Mouse (Mus musculus) ovary, adult 18-20 months (tissue): ENCODE results near the gene Nfrkb.
A peak's percentile ranks its signal among the peaks of the same experiment; 100 is the strongest.

ENCODE experiments used
- DNase-seq: peaks from one replicate; pipeline ENCODE4 v3.0.0; 2022; ENCODE audit warnings: low spot score, mixed read lengths

Gene Nfrkb

DNA sequence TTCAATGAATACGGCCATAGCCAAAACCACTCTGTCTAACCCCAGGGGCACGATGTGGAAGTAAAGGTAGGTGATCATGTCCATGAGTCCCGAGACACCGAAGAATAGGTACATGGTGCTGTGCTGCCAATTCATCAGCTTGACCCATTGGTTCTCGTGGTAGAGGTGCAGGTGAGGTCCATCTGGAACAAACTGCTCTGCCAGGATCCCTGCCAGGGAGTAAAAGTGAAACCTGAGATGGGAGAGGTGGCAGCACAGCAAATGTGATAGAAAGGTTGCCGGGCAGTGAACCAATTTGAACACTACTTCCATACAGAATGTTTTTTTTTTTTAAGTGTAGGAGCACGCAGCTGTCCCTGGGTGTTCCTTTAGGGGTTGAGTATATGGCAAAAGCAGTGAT, 43.0 kb downstream of the Nfrkb start:
- DNase-seq: no peak

DNA sequence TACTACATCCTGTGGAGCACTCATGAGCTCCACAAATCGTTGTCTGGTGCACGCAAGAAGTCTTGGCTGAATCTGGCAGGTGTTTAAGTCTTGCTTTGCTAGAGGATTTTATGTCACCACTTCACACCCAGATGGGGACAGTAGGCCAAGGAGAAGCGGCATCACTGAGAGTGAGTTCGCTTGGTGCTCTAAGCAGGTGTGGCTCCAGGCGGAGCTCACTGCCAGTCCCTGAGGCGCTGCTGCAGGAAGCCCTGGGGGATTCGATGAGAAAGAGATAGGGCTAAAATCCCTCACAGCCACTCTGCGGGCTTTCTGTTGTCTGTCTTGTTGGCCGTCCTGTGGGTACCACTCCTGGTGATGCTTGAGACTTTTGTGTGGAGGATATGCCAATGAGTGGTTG, 44.0 kb downstream of the Nfrkb start:
- DNase-seq: no peak

DNA sequence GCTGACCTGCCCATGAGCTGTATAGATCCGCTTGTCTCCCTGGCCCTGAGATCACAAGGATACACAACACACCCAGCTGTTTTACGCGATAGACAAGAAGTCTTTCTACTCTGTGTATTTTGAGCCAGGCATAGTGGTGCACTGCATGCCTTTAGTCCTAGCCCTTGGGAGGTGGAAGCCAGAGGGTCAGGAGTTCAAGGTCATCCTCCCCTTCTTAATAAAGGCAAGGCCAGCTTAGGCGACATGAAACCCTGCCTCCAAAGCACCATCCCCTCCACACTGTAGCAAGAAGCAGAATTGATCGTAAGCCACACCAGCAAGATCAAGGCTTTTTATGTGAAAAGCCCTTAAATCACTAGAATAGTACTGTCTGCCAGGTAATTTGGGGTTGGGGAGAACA, 45.8 kb downstream of the Nfrkb start:
- DNase-seq: no peak

DNA sequence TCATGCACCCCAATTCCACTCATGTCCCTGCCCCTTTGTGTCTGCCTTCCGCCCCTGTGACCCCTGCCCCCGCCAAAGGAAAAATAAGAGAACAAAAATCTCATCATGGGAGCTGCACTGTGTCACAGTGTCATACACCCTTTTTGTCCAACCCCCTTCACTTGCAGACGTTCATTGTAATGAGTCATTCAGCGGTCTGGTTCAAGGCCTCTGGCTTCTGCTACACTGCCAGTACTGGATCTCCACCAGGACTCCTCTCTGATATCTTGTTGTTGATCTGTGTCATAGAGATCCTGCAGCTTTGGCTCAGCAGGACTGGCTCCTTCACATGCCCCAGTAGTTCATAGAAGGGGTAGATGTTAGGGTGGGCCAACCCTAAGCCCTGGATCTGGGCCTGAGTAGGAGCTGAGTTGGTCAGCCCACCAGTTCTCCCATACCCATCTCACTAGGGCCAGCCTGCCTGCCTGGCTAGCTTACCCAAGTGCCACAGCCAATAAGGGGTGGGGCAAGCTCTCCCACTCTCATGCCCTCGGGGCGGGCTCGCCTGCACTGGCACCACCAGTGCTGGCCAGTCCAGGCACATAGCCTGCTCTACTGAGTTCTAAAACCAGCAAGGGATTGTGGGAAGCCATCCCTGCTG, 46.5 kb downstream of the Nfrkb start:
- peak; percentile 46 for DNase-seq

DNA sequence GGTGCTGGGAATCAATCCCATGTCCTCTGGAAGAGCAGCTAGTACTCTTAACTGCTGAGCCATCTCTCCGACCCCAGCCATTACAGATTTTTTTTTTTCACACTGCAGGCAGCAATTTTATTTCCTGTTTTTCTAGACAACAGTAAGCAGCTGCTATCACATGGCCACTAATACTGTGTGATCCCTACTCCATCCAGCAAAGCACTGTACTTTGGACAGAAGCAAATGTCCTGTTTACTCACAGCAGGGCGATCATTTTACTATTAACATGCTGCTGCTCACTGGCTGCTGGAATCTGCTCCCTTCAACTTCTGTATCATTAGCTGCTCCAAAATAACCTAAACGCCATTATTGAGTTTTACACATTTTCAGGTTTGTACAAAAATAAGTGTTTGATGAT, 47.4 kb downstream of the Nfrkb start:
- no peak for DNase-seq

DNA sequence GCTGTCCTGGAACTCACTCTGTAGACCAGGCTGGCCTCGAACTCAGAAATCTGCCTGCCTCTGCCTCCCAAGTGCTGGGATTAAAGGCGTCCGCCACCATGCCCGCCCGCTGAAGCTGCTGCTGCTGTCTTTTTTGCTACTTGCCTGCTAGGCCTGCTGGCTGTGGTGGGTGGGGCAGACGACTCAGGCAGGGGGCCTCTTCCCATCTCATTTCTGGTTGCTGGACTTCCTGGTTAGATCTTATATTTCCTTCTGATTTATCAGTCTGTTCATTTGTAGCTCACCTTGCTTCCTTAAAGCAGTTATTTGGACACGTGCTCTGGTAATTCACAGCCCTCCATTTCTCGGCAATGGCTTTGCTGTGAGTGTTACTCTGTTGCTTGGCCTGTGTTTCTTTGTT, 49.4 kb downstream of the Nfrkb start:
- no peak for DNase-seq

DNA sequence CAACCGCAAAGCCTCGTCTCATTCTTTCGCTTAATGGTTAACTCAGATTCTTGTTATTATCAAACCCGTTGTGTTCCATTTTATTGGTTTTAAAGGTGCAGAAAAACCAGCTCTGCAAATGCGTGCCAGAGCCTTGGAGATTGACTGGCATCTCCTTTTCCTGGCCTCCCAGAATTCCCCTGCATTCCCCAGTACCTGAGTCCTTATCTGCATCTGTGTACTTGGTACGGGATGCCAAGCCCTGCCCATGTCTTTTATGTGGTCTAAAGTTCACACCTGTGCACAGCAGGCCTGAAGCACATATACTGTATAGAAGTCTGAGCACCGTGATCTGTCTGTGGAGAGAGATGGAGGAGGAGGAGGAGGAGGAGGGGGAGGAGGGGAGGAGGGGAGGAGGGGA, 51.9 kb downstream of the Nfrkb start:
- DNase-seq: no peak

DNA sequence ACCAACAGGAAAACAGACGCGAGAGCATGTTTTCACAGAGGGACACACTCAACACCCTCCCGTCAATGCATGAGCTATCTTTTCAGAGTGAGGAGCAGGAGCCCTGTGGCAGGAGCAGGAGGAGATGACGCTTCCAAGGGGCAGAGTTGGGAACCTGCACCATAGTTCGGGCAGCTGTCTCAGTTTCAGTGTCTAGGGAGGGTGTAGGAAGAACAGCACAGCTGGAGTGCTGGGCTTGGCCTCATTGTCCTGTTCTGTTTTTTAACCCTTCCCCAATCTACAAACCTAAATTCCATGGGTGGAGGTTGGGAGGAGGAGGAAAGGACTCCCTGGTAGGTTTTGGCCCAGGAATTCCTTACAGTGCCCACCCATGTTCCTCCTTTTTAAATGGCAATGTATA, 52.8 kb downstream of the Nfrkb start:
- no peak for DNase-seq

DNA sequence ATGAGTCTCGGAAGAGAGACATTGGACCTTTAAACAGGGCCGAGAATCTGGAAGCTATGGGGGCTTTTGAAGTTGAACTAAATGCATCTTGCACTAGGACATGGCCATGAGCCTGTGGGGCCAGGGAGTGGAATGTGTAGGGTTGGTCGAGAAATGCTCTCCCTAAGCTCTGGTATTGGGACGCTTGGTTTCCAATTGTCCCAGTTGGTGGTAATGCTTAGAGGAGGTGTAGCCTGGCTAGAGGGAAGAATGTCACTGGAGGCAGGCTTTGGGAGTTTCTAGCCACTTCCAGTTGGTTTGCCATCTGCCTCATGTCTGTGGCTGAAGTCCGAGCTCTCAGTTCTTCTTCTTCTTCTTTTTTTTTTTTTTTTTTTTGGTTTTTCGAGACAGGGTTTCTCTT, 53.3 kb downstream of the Nfrkb start:
- no peak for DNase-seq

DNA sequence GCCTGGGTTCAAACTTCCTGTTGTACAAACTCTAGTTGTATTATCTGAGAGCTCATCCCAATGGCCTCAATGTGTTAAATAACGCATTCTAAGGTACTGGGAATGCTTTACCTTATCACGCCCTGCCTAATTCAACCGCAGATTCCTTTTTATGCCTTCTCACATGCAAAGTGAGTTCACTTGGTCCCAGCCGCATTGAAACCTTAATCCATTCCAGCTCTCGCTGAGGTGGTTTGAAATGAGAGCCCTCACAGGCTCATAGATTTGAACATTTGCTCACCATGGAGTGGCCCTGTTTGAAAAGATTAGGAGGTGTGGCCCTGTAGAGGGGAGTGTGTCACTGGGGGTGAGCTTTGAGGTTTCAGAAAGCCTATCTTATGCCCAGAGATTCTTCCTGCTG, 54.4 kb downstream of the Nfrkb start:
- DNase-seq: no peak

DNA sequence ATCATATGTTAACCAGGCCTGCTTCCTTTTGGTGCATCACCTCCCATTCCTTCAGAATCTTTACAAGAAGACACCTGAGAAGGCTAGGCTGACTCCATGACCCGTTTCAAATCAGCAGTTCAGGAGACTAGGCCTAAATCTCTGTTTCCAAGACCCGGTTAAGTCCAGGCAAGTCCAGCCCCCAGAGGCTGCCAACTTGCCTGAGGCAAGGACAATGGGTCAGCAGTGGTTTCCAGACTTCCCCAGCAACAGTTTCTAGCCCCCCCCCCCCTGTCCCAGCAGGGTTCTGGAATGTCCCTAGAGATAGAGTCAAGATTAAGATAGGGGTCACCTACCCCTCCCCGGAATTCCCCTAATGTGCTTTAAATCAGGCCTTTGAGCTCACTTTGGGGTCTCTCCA, 55.5 kb downstream of the Nfrkb start:
- DNase-seq: no peak

DNA sequence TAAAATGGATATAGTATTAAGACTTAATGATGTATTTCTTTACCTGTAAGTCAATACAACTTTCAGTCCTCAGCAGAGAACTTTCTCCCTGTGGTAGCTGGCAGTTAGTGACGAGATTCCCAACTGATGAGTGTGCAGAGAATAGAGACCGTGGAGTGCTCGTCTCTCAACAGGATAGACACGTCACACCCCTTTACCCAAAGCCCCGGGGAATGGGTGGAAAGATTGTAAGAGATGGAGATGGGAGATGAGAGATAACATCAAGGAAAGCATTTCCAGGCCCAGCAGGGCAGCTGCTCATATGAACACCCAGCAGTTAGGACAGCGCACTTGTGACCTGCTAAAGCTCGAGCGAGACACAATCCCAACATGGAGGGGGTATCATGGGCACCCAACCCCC, 58.2 kb downstream of the Nfrkb start:
- DNase-seq: no peak

DNA sequence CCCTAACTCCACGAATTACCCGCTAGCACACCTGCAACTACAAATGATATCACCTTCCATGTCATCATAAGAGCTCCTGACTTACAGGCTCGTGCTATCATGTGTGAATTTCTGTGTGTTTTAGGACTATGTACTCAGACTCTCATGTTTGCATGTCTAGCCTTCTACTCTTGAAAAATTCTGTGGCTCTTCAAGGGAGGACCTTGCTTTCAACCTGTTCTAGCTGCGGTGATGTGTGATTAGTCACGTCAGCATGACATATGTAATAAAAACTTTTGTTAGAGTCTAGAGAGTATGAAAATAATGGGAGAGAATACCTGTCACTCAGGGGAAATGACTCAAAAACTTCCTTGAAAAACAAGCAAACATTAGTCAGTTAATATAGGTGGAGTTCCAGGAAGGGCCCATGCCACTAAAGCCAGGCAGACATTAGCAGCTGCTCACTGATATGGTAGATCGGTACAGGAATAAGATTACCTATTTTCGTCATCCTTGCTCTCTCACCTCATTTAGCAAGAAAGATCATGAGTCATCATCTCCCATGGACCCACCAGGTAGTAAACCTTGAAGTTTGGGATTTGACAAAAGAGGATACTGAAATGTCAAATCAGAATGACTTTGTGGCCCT, 63.3 kb downstream of the Nfrkb start:
- no peak for DNase-seq

DNA sequence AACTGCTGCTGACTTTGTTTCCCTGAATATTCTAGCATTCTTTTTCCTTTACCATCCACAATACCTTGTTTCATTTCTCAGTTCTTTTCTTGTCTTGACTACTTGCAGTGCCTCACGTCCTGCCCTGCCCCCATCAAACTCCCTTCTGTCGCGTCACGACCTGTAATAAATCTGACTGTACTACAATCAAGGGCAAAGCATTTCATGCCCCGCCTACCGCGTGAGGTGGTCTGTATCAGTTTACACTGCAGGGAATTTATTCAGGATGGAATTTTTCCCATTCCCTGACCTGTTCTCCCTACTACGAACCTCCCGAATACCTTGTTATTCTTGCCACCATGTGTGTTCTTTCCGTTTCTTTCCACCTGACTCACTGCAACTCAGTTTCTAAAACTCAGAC, 66.2 kb downstream of the Nfrkb start:
- no peak for DNase-seq

DNA sequence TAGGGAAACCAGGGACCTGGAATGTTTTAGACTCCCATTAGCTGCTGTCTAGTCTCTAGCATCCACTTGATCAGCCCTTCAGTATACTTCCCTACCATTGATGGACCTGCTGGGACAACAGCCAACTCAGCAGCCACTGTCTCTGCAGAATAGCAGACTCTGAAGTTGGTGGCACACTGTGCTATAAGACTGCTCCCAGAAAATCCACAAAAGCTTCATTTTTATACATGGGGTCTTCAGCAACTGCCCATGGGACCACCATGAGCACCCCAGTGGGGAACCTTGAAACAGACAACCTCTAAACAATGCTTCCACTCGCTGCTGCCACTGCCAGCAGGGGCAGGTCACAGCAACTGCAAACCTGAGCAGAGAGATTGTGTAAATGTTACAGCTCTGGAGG, 68.4 kb downstream of the Nfrkb start:
- DNase-seq: no peak

DNA sequence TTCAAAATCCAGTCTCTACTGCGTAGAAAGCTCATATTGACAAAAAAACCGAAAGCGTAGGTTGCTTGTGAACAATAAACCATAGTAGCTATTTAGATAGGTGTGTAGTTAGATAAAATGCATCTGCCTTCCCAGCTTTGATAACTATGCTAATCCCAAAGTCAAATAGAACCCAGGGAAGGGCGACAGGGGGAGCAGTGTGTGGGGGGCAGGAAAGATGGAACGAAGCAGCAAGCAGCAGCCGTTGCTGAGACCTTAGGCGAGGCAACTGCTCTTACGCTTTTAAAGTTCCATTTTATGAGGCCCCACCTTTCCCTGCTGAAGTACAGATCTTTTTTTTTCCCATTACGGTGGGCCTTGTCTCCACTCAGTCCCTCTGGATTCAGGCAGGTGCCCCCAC, 77.2 kb downstream of the Nfrkb start:
- DNase-seq: no peak

DNA sequence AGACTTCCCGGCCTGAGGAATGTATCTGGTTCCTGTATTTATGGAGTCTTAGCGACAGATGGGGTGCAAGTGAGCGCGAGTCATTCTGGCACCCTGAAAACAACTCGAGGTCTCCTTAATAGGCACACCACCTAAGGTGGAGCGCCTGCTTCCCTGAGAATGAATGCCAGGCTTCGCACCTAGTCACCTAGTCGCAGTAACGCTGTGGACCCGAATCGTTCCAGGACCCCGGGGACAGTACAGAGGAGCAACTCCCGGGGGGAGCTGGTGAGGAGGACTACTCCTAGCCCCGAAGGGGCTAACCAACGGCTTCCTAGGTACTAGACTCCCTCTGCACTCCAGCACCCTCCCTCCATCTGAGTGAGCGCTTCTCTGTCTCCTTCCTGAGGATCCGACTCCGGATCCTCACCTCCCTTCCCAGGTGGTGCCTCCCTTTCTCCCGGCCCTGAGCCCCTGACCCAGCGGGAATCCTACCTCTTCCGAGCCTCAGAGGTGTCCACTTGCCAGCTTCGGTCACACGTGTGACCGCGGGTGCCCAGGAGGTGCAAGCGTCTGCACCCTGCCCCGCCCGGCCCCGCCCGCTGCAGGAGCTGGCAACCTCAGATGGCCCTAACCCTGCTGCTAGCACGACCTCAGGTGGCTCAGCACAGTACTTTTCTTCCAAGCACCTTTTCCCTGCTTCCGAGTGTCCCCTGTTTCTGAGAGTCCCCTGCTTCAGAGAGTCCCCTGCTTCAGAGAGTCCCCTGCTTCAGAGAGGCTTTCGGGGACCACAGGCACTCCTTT, 77.9 kb downstream of the Nfrkb start, which contains the start of gene Tmem45b:
TSS of gene Tmem45b (minus strand) at position 771 of the 783 bp plus-strand sequence.
- DNase-seq: no peak
